Mouse (Mus musculus): Measurements from ENCODE around the gene Erbin. TPM values are rescaled to one million over a fixed set of nuclear protein-coding genes. Genes with fewer than 3 reads are reported as not detected.
A peak's percentile ranks its signal among the peaks of the same experiment; 100 is the strongest.

The Erbin gene
- polyA plus RNA-seq, 1 experiment from 2014 or later, result 9.2 TPM

- Histone ChIP-seq H3K9ac (no peak overlapping the region), H3K27me3 (replicated peaks) (no peaks in the 10 kb centered on the region), H3K4me3 (no peak overlapping the region), H3K4me2 (no peak overlapping the region), H3K9me3 (replicated peaks) (peaks cover 5% of the 10 kb centered on the region; the same call in 1 of the 2 replicates), H3K27ac (no peak overlapping the region), H3K36me3 (peaks cover 9% of the 10 kb centered on the region; the same call in 1 of the 2 replicates), H3K4me1 (no peaks in the 10 kb centered on the region)
- 51% methylated on average over 1 of the region's 1 CpGs for WGBS (ENCODE audit: insufficient replicate concordance)
- no peak for ATAC-seq
Measured at GRCm38 (mm10) chr13:103900015-103900414, 20.3 kb downstream of the Erbin start.

DNA sequence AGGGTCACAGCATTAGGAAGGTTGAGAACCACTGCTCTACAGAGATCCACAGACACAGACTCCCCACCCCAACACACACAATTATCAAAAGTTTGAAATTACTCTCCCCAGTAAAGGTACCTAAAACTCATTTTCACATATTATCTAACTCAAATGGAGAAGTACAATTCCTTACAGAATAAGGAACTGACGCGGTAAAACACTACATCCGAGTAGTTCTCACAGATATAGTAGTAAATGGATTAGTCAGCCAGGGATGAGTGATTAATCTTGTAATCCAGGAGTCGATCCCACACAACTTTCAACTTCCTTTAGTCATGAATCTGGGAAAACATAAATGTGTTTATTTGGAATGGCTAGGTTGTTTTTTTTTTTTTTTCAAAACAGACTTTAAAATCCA is 22.7 kb downstream of the Erbin start:
- H3K4me2 ChIP-seq, result no peak overlapping the region
- H3K27ac ChIP-seq, result no peak overlapping the region
- H3K9me3 ChIP-seq (replicated peaks), result peaks cover 5% of the 10 kb centered on the region; the same call in 1 of the 2 replicates
- H3K4me3 ChIP-seq, result no peak overlapping the region
- ATAC-seq, result no peak
- no peaks in the 10 kb centered on the region for H3K4me1 ChIP-seq
- 79% methylated on average over 4 of the region's 4 CpGs for WGBS (ENCODE audit: insufficient replicate concordance)
- no peak overlapping the region for H3K9ac ChIP-seq
- H3K27me3 ChIP-seq (replicated peaks), result no peaks in the 10 kb centered on the region
- H3K36me3 ChIP-seq, result peaks cover 9% of the 10 kb centered on the region; the same call in 1 of the 2 replicates

GRCm38 (mm10) chr13:103893065-103893464 is 27.2 kb downstream of the Erbin start:
- H3K4me3 ChIP-seq, result no peak overlapping the region
- no peaks in the 10 kb centered on the region for H3K9me3 ChIP-seq (replicated peaks)
- H3K4me1 ChIP-seq, result peaks cover 6% of the 10 kb centered on the region; the same call in 1 of the 2 replicates
- H3K27me3 ChIP-seq (replicated peaks), result no peaks in the 10 kb centered on the region
- no peak overlapping the region for H3K27ac ChIP-seq
- ATAC-seq, result no peak
- no peak overlapping the region for H3K4me2 ChIP-seq
- 69% methylated on average over 5 of the region's 5 CpGs for WGBS (ENCODE audit: insufficient replicate concordance)
- H3K9ac ChIP-seq, result no peak overlapping the region
- H3K36me3 ChIP-seq, result peaks cover 3% of the 10 kb centered on the region; the same call in 1 of the 2 replicates

DNA sequence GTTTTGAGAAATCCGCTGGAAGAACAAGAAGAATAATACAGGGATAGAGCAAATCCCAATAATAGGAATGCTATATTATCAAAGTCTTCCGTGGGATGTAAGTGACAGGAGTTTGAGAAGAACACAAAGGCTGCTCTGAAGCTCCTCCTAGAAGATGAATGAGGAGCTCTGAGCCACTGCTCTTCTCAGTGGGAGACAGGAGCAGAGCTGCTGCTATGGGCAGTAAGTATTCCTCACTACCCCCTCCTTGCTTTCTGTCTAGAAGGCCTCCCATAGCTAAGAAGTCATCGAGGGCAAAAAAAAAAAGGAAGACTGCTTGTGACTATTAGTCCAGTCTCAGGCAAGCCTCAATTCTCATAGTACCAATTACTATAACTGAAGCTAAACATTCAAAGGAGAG is 30.3 kb downstream of the Erbin start:
- Histone ChIP-seq H3K36me3 (peaks cover 8% of the 10 kb centered on the region; the same call in 1 of the 2 replicates), H3K9ac (no peak overlapping the region), H3K4me3 (no peak overlapping the region), H3K27ac (no peak overlapping the region), H3K9me3 (replicated peaks) (no peaks in the 10 kb centered on the region), H3K4me1 (peaks cover 6% of the 10 kb centered on the region; the same call in 1 of the 2 replicates), H3K4me2 (no peak overlapping the region), H3K27me3 (replicated peaks) (no peaks in the 10 kb centered on the region)
- no peak for ATAC-seq
- WGBS (ENCODE audit: insufficient replicate concordance), result 57% methylated on average over 3 of the region's 3 CpGs

- 47% methylated on average over 3 of the region's 3 CpGs for WGBS (ENCODE audit: insufficient replicate concordance)
- Histone ChIP-seq H3K27me3 (replicated peaks) (no peaks in the 10 kb centered on the region), H3K4me3 (no peak overlapping the region), H3K4me2 (no peak overlapping the region), H3K4me1 (peaks cover 10% of the 10 kb centered on the region), H3K27ac (no peak overlapping the region), H3K9me3 (replicated peaks) (no peaks in the 10 kb centered on the region), H3K9ac (no peak overlapping the region), H3K36me3 (peaks cover 8% of the 10 kb centered on the region)
- no peak for ATAC-seq
Measured at GRCm38 (mm10) chr13:103886503-103886902, 33.8 kb downstream of the Erbin start.

GRCm38 (mm10) chr13:103881200-103881599 is 39.1 kb downstream of the Erbin start:
- Histone ChIP-seq H3K4me2 (no peak overlapping the region), H3K4me3 (no peak overlapping the region), H3K36me3 (peaks cover 19% of the 10 kb centered on the region), H3K9me3 (replicated peaks) (no peaks in the 10 kb centered on the region), H3K27ac (no peak overlapping the region), H3K27me3 (replicated peaks) (no peaks in the 10 kb centered on the region), H3K4me1 (peaks cover 14% of the 10 kb centered on the region), H3K9ac (no peak overlapping the region)
- no peak for ATAC-seq
- 66% methylated on average over 4 of the region's 4 CpGs for WGBS (ENCODE audit: insufficient replicate concordance)

DNA sequence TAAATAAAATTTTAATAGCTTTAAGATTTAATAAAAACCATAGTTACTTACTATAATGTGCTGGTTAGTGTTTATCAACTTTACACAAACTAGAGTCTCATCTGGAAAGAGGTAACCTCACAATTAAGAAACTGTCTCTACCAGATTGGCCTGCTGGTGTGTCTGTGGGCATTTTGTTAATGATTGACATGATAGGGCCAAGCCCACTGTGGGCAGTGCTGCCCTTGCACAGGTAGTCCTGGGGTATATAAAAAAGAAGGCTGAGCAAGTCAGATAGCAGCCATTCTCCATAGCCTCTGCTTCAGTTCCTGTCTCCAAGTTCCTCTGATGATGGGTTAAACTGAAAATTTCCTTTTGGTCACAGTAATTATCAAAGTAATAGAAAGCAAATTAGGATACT is 43.6 kb downstream of the Erbin start:
- no peak overlapping the region for H3K27ac ChIP-seq
- H3K27me3 ChIP-seq (replicated peaks), result no peaks in the 10 kb centered on the region
- peaks cover 27% of the 10 kb centered on the region for H3K4me1 ChIP-seq
- H3K36me3 ChIP-seq, result peaks cover 12% of the 10 kb centered on the region; the same call in 1 of the 2 replicates
- H3K9me3 ChIP-seq (replicated peaks), result no peaks in the 10 kb centered on the region
- no peak overlapping the region for H3K4me2 ChIP-seq
- H3K4me3 ChIP-seq, result no peak overlapping the region
- H3K9ac ChIP-seq, result no peak overlapping the region
- ATAC-seq, result no peak

DNA sequence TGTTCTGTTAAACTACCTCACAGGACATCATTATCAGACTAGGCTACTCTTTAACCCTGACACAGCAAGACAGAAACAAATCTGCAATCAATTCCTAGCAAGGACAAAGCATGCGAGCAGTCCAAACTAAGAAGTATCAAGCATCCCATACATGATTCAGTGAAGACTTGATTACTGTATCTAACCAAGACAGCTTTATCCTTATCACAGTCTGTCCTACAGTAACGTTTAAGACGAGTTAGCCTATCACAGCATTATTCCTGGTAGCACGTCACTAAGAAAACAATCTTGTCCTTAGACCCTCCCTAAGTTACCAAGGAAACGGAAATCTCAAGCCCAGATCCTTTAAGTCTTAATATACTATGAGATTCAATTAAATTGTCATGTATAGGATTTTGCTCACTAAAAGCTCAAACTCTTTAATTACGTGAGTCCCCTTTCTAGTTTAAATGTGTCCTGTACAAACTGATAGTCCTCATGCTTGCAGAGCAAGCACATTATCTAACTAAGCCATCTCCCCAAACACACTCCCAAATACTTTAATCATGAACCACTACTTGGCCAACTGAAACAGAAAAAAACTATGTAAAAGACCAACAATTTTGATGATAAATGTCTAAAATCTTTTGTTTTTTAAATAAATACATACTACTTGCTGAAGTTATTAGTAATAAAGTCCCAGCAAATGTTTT is 44.3 kb downstream of the Erbin start:
- peak; percentile 94 for ATAC-seq

DNA sequence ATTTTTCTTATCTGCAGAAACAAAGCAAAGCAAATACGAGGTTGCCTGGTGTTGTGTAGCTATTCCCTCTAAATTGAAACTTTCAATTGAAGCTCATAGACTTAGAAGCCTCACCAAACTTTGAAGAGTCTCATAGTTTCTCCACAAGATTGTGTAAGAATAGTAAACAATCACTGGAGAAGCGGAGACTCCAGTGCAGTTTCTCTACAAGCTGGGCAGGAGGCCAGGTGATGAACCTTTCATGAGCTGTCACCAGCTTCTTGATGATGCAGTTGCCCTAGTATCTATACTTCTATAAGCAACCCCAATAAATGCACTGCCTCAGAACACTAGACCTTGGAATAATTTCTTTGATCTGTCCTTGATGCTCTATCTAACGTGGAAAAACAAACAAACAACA is 49.5 kb downstream of the Erbin start:
- no peak for ATAC-seq
- Histone ChIP-seq H3K4me3 (no peak overlapping the region), H3K4me2 (no peak overlapping the region), H3K9me3 (replicated peaks) (no peaks in the 10 kb centered on the region), H3K9ac (no peak overlapping the region), H3K4me1 (peaks cover 10% of the 10 kb centered on the region), H3K27me3 (replicated peaks) (no peaks in the 10 kb centered on the region), H3K36me3 (peaks cover 9% of the 10 kb centered on the region), H3K27ac (no peak overlapping the region)
- WGBS (ENCODE audit: insufficient replicate concordance), result 66% methylated on average over 3 of the region's 3 CpGs

More for the DNA sequence above, 44.3 kb downstream of the Erbin start:
- H3K9ac ChIP-seq, result no peak overlapping the region
- H3K4me3 ChIP-seq, result no peak overlapping the region
- H3K4me2 ChIP-seq, result no peak overlapping the region
- H3K36me3 ChIP-seq, result peaks cover 6% of the 10 kb centered on the region; the same call in 1 of the 2 replicates
- WGBS (ENCODE audit: insufficient replicate concordance), result 31% methylated on average over 6 of the region's 6 CpGs
- H3K27me3 ChIP-seq (replicated peaks), result no peaks in the 10 kb centered on the region
- no peak overlapping the region for H3K27ac ChIP-seq
- peaks cover 19% of the 10 kb centered on the region for H3K4me1 ChIP-seq
- no peaks in the 10 kb centered on the region for H3K9me3 ChIP-seq (replicated peaks)

GRCm38 (mm10) chr13:103870117-103870516 is 50.2 kb downstream of the Erbin start:
- Histone ChIP-seq H3K36me3 (peaks cover 9% of the 10 kb centered on the region), H3K4me1 (peaks cover 4% of the 10 kb centered on the region; the same call in 1 of the 2 replicates), H3K27ac (no peak overlapping the region), H3K9ac (no peak overlapping the region), H3K9me3 (replicated peaks) (no peaks in the 10 kb centered on the region), H3K4me2 (no peak overlapping the region), H3K27me3 (replicated peaks) (no peaks in the 10 kb centered on the region), H3K4me3 (no peak overlapping the region)
- no peak for ATAC-seq
- 89% methylated on average over 1 of the region's 1 CpGs for WGBS (ENCODE audit: insufficient replicate concordance)

GRCm38 (mm10) chr13:103868875-103869274 is 51.4 kb downstream of the Erbin start:
- WGBS (ENCODE audit: insufficient replicate concordance), result 40% methylated on average over 1 of the region's 1 CpGs
- no peaks in the 10 kb centered on the region for H3K27me3 ChIP-seq (replicated peaks)
- no peaks in the 10 kb centered on the region for H3K9me3 ChIP-seq (replicated peaks)
- H3K9ac ChIP-seq, result no peak overlapping the region
- peaks cover 13% of the 10 kb centered on the region for H3K36me3 ChIP-seq
- H3K4me3 ChIP-seq, result no peak overlapping the region
- no peak for ATAC-seq
- H3K27ac ChIP-seq, result no peak overlapping the region
- no peaks in the 10 kb centered on the region for H3K4me1 ChIP-seq
- no peak overlapping the region for H3K4me2 ChIP-seq

DNA sequence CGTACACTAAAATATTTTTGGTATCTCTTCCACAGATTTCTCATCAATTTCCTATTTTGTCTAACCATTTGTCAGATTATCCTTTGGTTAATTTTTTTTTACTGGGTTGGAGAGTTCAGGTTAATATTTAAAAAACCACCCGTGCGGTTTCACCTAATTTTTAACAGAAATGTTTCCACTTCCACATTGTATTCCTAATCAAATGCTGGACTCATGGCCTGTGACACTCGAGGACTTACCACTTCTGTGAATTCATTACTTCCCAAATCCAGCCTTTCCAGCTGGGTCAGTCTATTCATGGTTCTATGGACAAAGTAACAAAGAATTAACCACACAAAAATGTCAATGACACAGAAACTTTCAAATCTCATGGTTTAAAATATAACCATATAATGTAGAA is 58.3 kb downstream of the Erbin start:
- no peaks in the 10 kb centered on the region for H3K4me1 ChIP-seq
- peaks cover 15% of the 10 kb centered on the region for H3K36me3 ChIP-seq
- ATAC-seq, result no peak
- H3K9ac ChIP-seq, result no peak overlapping the region
- H3K9me3 ChIP-seq (replicated peaks), result no peaks in the 10 kb centered on the region
- WGBS (ENCODE audit: insufficient replicate concordance), result 76% methylated on average over 4 of the region's 4 CpGs
- no peaks in the 10 kb centered on the region for H3K27me3 ChIP-seq (replicated peaks)
- no peak overlapping the region for H3K27ac ChIP-seq
- H3K4me2 ChIP-seq, result no peak overlapping the region
- H3K4me3 ChIP-seq, result no peak overlapping the region

GRCm38 (mm10) chr13:103859041-103859440 is 61.3 kb downstream of the Erbin start:
- Histone ChIP-seq H3K4me3 (no peak overlapping the region), H3K27me3 (replicated peaks) (no peaks in the 10 kb centered on the region), H3K27ac (no peak overlapping the region), H3K9ac (no peak overlapping the region), H3K36me3 (peaks cover 20% of the 10 kb centered on the region), H3K4me2 (no peak overlapping the region), H3K9me3 (replicated peaks) (no peaks in the 10 kb centered on the region), H3K4me1 (no peaks in the 10 kb centered on the region)
- WGBS (ENCODE audit: insufficient replicate concordance), result 75% methylated on average over 2 of the region's 2 CpGs
- no peak for ATAC-seq

All from liver, embryonic 12.5 days (tissue).